Mouse (Mus musculus) liver, postnatal 0 days (tissue): Measurements from ENCODE around the gene Galnt18. TPM values are rescaled to one million over a fixed set of nuclear protein-coding genes. Genes with fewer than 3 reads are reported as not detected.

ENCODE experiments used
- ATAC-seq: fragments of 200-750 bp; cut with Nextera tagmentation; 2 replicates; pipeline ENCODE4 v1.8.0; 2017; ENCODE audit warnings: mild to moderate bottlenecking, moderate library complexity
- DNase-seq: peaks from one replicate; pipeline ENCODE4 v3.0.0-alpha.2; 2016
- H3K27ac ChIP-seq: fragments of 300-500 bp; sonication (generic); 2 replicates; pipeline ENCODE4 v1.5.1; 2014; ENCODE audit warnings: antibody characterized with exemption, moderate library complexity, mild to moderate bottlenecking, low read depth
- H3K27me3 ChIP-seq: fragments of 300-500 bp; sonication (generic); 2 replicates; pipeline ENCODE4 v1.6.1; 2014; ENCODE audit warnings: low read length, control low read depth, mixed read lengths; ENCODE audit not compliant: insufficient read depth
- H3K36me3 ChIP-seq: fragments of 300-500 bp; sonication (generic); replicated peaks from 2 replicates; pipeline ENCODE4 v1.6.1; 2014; ENCODE audit warnings: mild to moderate bottlenecking, control low read depth, low read length, moderate library complexity, mixed read lengths; ENCODE audit not compliant: insufficient read depth
- H3K4me1 ChIP-seq: fragments of 300-500 bp; sonication (generic); 2 replicates; pipeline ENCODE4 v1.6.1; 2014; ENCODE audit warnings: antibody characterized with exemption, mild to moderate bottlenecking, control low read depth; ENCODE audit not compliant: insufficient read depth
- H3K4me2 ChIP-seq: fragments of 300-500 bp; sonication (generic); 2 replicates; pipeline ENCODE4 v1.6.1; 2014; ENCODE audit warnings: low read depth, mild to moderate bottlenecking, low read length, moderate library complexity, mixed read lengths
- H3K4me3 ChIP-seq: fragments of 300-500 bp; sonication (generic); 2 replicates; pipeline ENCODE4 v1.5.1; 2014; ENCODE audit warnings: low read depth, low read length
- H3K9ac ChIP-seq: fragments of 300-500 bp; sonication (generic); replicated peaks from 2 replicates; pipeline ENCODE4 v1.6.1; 2014; ENCODE audit warnings: mild to moderate bottlenecking, moderate library complexity
- H3K9me3 ChIP-seq: fragments of 300-500 bp; sonication (generic); 2 replicates; pipeline ENCODE4 v1.6.1; 2016; ENCODE audit warnings: mild to moderate bottlenecking, control low read depth, low read length, mixed read lengths
- CTCF ChIP-seq: sonication (generic); IDR thresholded peaks from 2 replicates; pipeline ENCODE4 v1.5.1; 2016; ENCODE audit warnings: antibody characterized with exemption, low read depth
- EP300 ChIP-seq: IDR thresholded peaks from 2 replicates; pipeline ENCODE4 v1.6.1; 2016; ENCODE audit warnings: antibody characterized with exemption, low read depth, mild to moderate bottlenecking
- WGBS: fragments of 180-500 bp; shearing (Covaris S2); extraction: QIAGEN DNeasy Blood & Tissue Kit; methylation state at CpG from one replicate; pipeline ENCODE4 v1.1.7; 2014; ENCODE audit not compliant: insufficient replicate concordance; 5-methylcytosine and 5-hydroxymethylcytosine counted together
- polyA plus RNA-seq: library from polyadenylated mRNA; unstranded; fragments of >200 nt; fragmentation: Nextera tagmentation; extraction: Ambion mirVana; gene quantifications from 2 replicates; pipeline ENCODE4 v1.2.1, GENCODE M21; 2015

The Galnt18 gene
- polyA plus RNA-seq, 1 experiment from 2014 or later: 1.9 TPM

DNA sequence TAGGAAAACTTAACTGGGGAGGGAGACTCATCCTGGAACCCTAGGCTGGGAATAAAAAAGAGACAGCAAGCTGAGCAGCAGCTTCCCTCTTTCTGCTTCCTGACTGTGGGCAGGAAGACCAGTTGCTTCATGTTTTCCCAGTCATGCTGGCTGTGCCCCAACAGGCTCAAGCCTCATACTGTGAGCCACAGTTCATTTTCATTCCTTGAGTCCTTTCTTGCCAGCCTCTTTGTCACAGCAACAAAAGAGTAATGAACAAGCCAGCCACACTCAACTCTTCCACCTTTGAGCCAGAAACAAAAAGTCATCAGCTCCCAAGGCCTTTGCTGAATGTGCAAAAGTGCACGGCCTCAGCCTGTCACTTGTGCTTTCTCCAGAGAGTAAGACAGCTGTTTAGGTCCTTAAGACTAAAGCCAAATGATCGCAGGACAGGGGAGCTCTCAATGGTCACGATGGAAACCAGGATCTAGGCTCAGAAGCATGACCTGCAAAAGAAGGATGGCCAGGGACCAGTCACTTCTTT lies 292.9 kb downstream of the Galnt18 start:
- Histone ChIP-seq H3K4me2 (no peak overlapping the region), H3K27me3 (no peaks in the 10 kb centered on the region), H3K9me3 (no peaks in the 10 kb centered on the region), H3K9ac (no peak overlapping the region), H3K4me3 (no peak overlapping the region), H3K27ac (no peak overlapping the region), H3K36me3 (no peaks in the 10 kb centered on the region), H3K4me1 (no peaks in the 10 kb centered on the region)
- 73% methylated on average over 3 of the region's 3 CpGs for WGBS
- TF ChIP-seq EP300: no peak
- no peak for TF ChIP-seq CTCF
- ATAC-seq: no peak
- DNase-seq: no peak

DNA sequence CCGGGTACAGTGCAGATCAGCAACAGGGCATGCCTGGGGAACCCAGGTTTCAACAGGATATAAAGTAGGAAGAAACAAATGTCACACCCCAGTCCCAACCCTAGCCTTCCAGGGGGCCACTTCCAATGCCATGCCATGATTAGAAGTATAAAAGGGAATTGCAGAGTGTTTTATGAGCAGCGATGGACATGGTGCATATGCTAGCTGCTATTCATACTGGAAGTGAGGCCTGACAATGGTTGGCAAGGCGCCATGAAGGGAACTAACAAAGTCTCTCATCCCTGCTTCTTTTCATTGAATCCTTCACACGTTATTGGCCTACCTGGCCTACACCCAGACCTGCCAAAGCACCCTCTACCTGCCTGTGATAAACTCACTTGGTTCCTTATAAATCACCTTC lies 295.9 kb downstream of the Galnt18 start:
- DNase-seq (no peak), ATAC-seq (no peak)
- Histone ChIP-seq H3K9me3 (no peaks in the 10 kb centered on the region), H3K4me1 (no peaks in the 10 kb centered on the region), H3K4me3 (no peak overlapping the region), H3K9ac (no peak overlapping the region), H3K36me3 (no peaks in the 10 kb centered on the region), H3K27me3 (no peaks in the 10 kb centered on the region), H3K27ac (no peak overlapping the region), H3K4me2 (no peak overlapping the region)
- no peak for TF ChIP-seq CTCF
- no peak for TF ChIP-seq EP300
- WGBS: 65% methylated on average over 4 of the region's 4 CpGs

GRCm38 (mm10) chr7:111483321-111483720 lies 296.5 kb downstream of the Galnt18 start:
- DNase-seq: no peak
- H3K36me3 ChIP-seq: no peaks in the 10 kb centered on the region
- ATAC-seq: no peak
- H3K4me3 ChIP-seq: no peak overlapping the region
- no peak overlapping the region for H3K4me2 ChIP-seq
- H3K27me3 ChIP-seq: no peaks in the 10 kb centered on the region
- no peak overlapping the region for H3K9ac ChIP-seq
- 49% methylated on average over 3 of the region's 3 CpGs for WGBS
- no peak overlapping the region for H3K27ac ChIP-seq
- no peak for TF ChIP-seq CTCF
- no peak for TF ChIP-seq EP300
- no peaks in the 10 kb centered on the region for H3K9me3 ChIP-seq
- H3K4me1 ChIP-seq: no peaks in the 10 kb centered on the region

- DNase-seq (no peak), ATAC-seq (no peak)
- no peak for TF ChIP-seq EP300
- TF ChIP-seq CTCF: no peak
- Histone ChIP-seq H3K27me3 (no peaks in the 10 kb centered on the region), H3K36me3 (no peaks in the 10 kb centered on the region), H3K4me3 (no peak overlapping the region), H3K4me2 (no peak overlapping the region), H3K27ac (no peak overlapping the region), H3K4me1 (no peaks in the 10 kb centered on the region), H3K9ac (no peak overlapping the region), H3K9me3 (no peaks in the 10 kb centered on the region)
- 65% methylated on average over 5 of the region's 5 CpGs for WGBS
These were observed 312.1 kb downstream of the Galnt18 start for GRCm38 (mm10) chr7:111467715-111468114.

DNA sequence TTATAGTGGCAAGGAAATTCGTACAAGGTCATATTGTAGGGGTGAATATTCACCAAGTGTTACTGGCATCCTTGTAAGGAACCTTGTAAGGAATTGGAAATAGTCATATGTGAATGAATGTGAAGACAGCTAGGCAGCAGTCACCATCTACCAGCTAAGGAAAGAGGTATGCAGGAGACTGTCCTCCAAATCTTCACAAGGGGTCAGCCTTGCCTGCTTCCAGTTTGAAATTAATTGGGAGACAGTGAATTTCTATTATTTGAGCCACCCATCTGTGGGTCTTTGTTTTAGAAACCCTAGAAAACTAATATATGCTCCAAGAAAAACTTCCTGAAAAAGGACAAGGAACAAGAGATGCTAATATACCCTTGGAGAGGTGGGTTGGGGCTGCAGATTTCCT lies 313.1 kb downstream of the Galnt18 start:
- Histone ChIP-seq H3K4me2 (no peak overlapping the region), H3K27me3 (no peaks in the 10 kb centered on the region), H3K27ac (no peak overlapping the region), H3K36me3 (no peaks in the 10 kb centered on the region), H3K9ac (no peak overlapping the region), H3K9me3 (no peaks in the 10 kb centered on the region), H3K4me3 (no peak overlapping the region), H3K4me1 (no peaks in the 10 kb centered on the region)
- 68% methylated on average over 1 of the region's 1 CpGs for WGBS
- DNase-seq (no peak), ATAC-seq (no peak)
- TF ChIP-seq CTCF (no peak), EP300 (no peak)

DNA sequence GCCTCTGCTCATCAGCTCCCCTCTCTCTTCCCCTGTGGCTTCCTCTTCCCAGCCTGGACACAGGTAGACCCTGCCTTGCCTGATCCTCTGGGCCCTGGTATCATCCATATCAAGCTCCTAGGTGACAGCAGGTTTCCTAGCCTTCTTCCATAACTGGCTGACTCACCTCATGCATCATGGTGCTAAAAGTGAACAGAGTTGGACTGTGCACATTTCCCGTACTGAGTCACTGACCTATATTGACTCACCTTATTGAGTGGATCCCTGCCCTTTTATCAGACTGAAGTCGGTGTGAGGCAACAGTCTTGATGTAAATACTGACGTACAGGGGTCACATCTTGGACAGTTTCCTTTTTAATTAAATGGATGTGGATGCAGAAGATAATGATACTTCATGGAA lies 313.7 kb downstream of the Galnt18 start:
- Histone ChIP-seq H3K36me3 (no peaks in the 10 kb centered on the region), H3K27ac (no peak overlapping the region), H3K4me1 (no peaks in the 10 kb centered on the region), H3K27me3 (no peaks in the 10 kb centered on the region), H3K9me3 (no peaks in the 10 kb centered on the region), H3K4me3 (no peak overlapping the region), H3K4me2 (no peak overlapping the region), H3K9ac (no peak overlapping the region)
- no peak for ATAC-seq
- TF ChIP-seq CTCF: no peak
- no peak for TF ChIP-seq EP300
- 53% methylated on average over 3 of the region's 3 CpGs for WGBS
- DNase-seq: no peak

DNA sequence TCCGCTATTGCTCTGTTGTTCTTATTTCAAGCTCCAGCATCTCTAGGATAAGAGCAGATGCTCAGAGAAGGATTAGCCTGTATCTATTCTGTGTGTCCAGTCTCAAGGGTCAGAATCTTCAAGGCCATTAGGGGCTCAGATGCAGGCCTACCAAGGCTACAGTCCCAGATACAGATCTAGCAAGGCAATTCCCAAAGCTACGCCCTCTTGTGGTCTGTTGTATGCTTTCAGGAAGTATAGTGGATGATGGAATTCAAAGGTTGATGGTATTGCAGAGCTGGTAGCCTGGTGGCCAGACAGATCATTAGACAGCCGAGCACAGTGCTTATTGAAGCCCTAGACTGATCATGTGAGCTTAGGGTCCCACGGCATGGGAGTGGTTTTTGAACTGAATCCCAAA lies 320.1 kb downstream of the Galnt18 start:
- Histone ChIP-seq H3K4me1 (no peaks in the 10 kb centered on the region), H3K9ac (no peak overlapping the region), H3K4me3 (no peak overlapping the region), H3K4me2 (no peak overlapping the region), H3K27me3 (no peaks in the 10 kb centered on the region), H3K36me3 (no peaks in the 10 kb centered on the region), H3K27ac (no peak overlapping the region), H3K9me3 (no peaks in the 10 kb centered on the region)
- TF ChIP-seq EP300 (no peak), CTCF (no peak)
- WGBS: 80% methylated on average over 4 of the region's 4 CpGs
- no peak for ATAC-seq
- no peak for DNase-seq
